Mouse (Mus musculus): Measurements from ENCODE around the gene Minos1.

Minos1 gene

DNA sequence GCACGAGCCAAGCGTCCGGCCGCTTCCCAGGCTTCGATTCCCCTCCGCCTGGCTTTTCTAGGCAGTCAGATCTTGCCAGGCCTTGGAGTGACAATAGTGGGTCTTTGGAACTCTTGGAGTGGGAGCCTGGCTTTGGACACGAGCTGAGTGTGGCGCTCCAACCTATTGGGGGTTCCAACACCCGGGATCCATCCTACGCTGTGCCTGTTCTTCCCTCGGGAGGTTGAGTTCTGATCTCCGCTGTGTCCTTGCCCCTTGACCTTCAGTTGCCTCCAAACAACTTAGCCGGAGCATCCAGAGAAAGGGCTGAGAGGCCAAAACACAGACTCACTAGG, 37.8 kb downstream of the Minos1 start:
- DNase-seq (ENCODE audit: low spot score): no peak

DNA sequence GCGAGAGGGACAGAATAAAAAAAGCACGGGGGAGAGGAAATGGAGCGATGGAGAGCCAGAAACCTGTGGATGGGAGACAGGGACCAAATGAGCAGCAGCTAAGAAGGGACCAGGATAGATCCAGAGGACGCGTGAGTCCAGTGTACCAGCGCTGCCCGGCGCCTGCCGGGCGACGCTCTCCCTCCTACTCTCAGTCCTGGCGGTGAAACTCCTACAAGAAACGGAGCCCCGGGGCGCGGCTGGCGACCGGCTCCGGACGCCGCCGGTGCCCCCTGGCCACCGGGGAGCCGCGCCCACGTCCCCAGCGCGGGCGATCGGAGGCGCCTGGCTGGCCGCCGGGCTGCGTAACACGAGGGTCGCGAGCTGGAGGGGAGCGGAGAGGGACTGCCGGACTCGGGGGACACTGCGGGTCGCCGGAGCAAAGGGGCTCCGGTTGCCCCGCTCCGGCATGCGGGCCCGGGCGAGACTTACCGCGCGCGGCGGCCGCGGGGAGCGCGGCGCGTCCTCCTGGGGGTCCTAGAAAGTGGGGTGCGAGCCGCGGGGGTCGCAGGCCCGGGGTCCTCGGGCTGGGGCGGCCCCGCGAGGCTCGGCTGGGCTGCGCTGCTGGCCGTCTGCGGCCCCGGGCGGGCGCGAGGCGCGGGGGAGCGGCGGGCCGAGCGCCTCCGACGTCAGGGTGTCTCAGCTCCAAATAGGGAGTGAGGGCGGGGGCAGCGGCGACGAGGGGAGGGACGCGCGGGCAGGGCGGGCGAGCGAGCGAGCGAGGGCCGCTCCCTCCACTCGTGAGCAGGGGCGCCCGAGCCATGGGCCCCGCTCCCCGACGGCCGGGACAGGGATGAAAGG, 38.3 kb downstream of the Minos1 start, which contains the start of gene Nbl1:
Nbl1 (minus strand) TSS at position 638 of the 840 bp plus-strand sequence.
- DNase-seq (ENCODE audit: low spot score): peak; percentile 62

DNA sequence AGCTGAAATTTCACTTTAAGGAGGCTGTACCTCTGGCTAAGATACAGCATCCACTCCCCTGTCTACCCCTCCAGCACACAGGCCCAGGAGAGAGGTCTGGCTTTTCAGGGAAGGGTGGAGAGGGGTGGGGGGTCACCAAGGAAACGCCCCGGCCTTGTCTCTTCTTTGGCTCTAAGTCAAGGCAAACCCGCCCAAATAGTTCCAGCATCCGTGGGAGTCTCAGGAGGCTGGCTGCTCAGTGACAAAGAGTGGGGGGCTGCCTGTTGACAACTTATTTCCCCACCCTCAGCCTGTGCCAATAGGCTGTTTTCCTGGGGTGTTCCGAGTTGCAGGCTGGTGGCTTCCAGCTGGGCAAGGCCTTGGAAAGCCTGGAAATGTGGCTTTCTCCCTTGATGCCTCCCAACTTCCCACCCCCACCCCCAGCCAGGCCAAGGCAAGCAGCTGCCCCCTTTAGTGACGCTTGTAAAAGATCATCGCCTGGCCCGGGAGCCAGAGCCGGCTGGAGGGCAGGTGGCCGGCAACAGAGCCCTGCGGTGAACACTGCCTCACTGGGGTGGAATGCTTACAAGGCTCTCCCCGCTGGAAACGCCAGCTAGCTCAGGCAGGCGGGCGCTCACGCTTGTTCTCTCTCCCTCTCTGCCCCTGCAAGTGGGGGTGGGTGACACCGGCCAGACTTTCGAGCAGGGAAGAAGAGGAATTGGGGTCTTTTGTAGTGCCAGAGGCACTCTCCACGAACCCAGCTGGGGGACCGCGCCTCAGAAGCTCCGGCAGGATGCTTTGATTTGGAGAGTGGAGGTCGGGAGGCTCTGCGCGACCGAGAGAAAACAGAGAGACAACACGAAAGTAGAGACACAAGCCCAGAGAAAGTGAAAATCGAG, 39.2 kb downstream of the Minos1 start:
- DNase-seq (ENCODE audit: low spot score): no peak

GRCm38 (mm10) chr4:139091066-139091465, 39.8 kb downstream of the Minos1 start:
- DNase-seq (ENCODE audit: low spot score): no peak

DNA sequence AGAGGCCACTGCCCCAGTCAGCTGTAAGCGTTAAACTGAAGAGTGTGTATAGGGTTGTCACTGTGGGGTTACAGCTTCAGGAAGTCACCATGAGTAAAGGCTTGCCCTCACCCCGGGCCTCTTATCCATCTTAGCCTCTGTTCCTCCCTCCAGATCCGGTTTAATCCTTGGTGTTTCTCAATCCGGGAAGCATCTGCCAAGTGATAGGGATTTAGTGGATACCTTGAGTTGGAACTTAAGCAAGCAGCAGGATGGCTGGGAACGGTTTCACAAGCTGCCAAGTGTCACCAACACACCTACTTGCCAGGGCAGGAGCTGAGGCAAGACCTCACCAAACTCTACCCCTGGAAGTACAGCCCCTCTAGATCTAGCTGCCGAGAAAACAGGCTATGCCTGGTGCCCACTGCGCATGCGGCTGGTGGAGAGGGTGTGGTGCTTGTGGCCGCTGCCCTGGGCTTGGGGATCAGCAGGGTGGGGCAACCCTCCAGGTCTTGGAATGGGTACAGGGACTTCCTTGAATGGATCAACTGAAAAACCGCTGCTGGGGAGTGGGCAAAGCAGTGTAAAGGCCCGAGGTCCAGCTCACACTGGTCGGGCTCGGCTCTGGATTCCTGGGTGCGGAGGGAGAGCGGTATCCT, 40.5 kb downstream of the Minos1 start:
- DNase-seq (ENCODE audit: low spot score): no peak

- DNase-seq (ENCODE audit: low spot score): no peak
Measured at GRCm38 (mm10) chr4:139088982-139089671, 41.8 kb downstream of the Minos1 start.

GRCm38 (mm10) chr4:139086984-139087383, 43.9 kb downstream of the Minos1 start:
- no peak for DNase-seq (ENCODE audit: low spot score)

- DNase-seq (ENCODE audit: low spot score): peak; percentile 87
Measured at GRCm38 (mm10) chr4:139086037-139086436, 44.9 kb downstream of the Minos1 start.

GRCm38 (mm10) chr4:139085337-139085736, 45.6 kb downstream of the Minos1 start:
- no peak for DNase-seq (ENCODE audit: low spot score)

- DNase-seq (ENCODE audit: low spot score): no peak
Measured at GRCm38 (mm10) chr4:139082790-139083564, 47.9 kb downstream of the Minos1 start.

GRCm38 (mm10) chr4:139081270-139081931, 49.5 kb downstream of the Minos1 start:
- no peak for DNase-seq (ENCODE audit: low spot score)

- DNase-seq (ENCODE audit: low spot score): no peak
Measured at GRCm38 (mm10) chr4:139080259-139080658, 50.7 kb downstream of the Minos1 start.

DNA sequence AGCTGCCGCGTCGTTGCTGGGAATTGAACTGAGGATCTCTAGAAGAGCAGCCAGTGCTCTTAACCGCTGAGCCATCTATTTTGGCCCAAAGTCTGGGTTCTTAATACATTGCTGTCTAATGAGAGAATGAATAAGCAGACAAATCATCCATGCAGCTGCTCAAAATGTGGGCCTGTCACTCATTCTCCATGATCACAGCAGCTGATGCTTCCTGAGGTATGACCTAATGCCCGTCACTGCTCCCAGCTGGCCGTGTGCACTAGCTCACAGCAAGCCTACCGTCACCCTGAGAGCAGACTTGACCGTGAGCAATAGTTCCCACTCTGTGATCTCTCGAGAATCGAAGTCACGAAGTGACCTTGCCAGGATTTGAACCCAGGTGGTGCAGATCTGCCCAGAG, 51.5 kb downstream of the Minos1 start:
- DNase-seq (ENCODE audit: low spot score): no peak

- no peak for DNase-seq (ENCODE audit: low spot score)
Measured at GRCm38 (mm10) chr4:139078726-139079125, 52.2 kb downstream of the Minos1 start.

DNA sequence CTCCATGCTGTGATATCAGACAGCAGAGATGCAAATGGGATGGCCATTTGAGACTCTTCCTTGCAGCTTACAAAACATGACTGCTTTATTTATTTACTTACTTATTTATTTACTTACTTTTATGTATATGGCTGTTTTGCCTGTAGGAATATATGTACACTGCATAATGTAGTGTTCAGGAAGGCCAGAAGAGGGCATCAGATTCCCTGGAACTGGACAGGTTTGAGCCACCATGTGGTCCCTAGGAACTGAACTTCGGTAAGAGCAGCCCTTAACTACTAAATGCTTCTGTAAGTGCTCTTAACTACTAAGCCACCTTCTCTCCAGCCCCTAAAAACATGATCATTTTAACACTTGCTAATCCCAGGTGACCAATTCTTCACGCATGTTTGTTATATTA, 52.6 kb downstream of the Minos1 start:
- no peak for DNase-seq (ENCODE audit: low spot score)

- no peak for DNase-seq (ENCODE audit: low spot score)
Measured at GRCm38 (mm10) chr4:139075915-139076314, 55.0 kb downstream of the Minos1 start.

DNA sequence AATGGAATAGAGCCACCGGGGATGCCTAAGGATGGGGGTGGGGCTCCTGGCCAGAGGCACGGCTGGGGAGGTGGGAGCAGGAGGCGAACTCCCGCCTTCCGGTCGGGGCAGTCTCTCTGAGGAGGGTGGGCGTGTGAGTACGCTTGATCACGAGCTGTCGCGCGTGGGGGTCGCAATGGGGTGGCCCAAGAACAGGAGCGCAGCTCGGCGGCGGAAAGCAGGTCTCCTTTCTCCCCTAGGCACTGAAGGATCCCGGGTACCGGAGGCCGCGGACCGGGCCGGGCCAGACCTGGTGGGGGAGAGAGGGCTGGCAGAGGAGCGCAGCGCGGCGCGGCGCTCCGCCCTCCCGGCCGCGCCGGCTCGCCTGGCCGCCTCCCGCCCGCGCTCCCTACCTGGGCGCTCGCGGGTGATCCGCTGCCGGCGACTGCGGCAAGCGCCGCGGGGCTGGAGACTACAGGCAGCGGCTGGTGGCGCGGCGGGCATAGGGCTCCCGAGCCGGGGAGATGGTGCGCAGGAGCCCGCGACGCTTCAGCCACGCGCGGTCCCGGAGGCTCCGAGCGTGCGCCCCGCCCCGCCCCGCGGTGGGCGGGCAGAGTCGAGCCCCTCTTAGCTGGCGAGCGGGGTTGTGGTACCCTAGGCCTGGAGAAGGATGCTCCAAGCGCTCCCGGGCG, 55.7 kb downstream of the Minos1 start, which contains the start of gene Htr6:
Htr6 (minus strand) TSS at position 530 of the 671 bp plus-strand sequence.
- no peak for DNase-seq (ENCODE audit: low spot score)

- DNase-seq (ENCODE audit: low spot score): no peak
Measured at GRCm38 (mm10) chr4:139074060-139074459, 56.9 kb downstream of the Minos1 start.

GRCm38 (mm10) chr4:139068287-139068686, 62.6 kb downstream of the Minos1 start:
- DNase-seq (ENCODE audit: low spot score): no peak

GRCm38 (mm10) chr4:139064831-139065230, 66.1 kb downstream of the Minos1 start:
- DNase-seq (ENCODE audit: low spot score): no peak

Measured in urinary bladder, postnatal 25 days (tissue).